Mouse (Mus musculus): ENCODE results near the gene Tshz3. TPM values are rescaled to one million over a fixed set of nuclear protein-coding genes. Genes with fewer than 3 reads are reported as not detected.

The Tshz3 gene
- total RNA-seq, 2 experiments from 2014 or later: 2.9 to 3.1 TPM

DNA sequence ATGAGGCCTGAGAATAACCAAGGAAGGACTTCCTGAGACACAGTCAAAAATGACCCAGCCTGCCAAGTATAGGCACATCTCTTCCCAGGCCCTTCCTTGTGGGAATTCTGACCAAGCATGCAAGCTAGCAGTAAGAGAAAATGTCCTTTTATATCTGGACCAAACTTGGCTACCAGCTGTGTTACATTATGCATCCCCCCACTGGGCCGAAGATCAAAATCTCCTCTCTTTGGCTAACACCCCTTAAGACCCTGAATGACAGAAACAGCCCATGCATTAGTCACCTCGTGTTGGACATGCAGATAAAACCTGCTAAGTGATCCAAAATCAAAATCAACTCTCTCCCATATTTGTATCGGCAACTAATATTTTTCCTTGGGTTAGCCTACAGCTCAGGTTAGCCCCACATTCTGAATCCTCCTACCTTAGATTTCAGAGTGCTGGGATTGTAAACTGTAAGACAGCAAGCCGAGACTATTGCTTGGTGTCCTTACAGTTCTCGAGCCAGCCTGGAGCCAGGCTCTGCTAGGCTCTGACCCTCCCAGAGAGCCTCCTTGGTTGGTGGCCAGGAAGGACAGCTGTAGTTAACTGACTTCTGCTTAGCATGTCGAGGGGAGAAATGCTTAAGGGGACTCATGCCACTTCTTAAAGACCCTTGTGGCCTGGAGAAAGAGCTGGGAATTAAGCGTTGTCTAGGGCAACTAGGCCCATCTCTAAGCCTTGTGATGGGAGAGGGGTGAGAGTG lies 8.7 kb upstream of the Tshz3 start:
- H3K27ac ChIP-seq: no peak overlapping the region
- no peak for TF ChIP-seq CTCF (IDR thresholded peaks at IDR 0.05)
- intact Hi-C loops (cut with DNase I): no loop called here
- peak; percentile 71 for DNase-seq
- no peak overlapping the region for H3K4me3 ChIP-seq

DNA sequence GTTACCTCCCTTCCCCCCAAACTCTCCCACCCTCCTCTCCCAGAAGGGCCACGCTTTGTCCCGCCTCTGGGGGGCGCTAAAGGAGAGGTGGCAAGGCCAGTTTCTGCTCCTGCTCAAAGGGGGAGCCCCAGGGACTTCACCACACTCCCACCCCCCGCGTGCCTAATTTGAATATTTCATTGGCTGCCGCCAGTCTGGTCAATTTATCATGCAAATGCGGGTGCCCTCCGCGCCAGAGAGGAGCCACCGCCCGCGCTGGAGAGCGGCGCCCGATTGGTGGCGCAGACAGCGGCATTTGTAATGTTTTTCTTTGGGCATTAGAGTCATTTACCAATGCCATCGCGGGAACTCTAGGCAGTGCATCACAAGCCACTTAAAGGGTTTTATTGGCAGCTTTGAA lies 7.4 kb upstream of the Tshz3 start:
- Histone ChIP-seq H3K27ac (peak overlapping the region; percentile 5; the same call in 1 of the 2 replicates), H3K4me3 (peak overlapping the region; percentile 66)
- DNase-seq: peak; percentile 79
- peak; percentile 84 for TF ChIP-seq CTCF (IDR thresholded peaks at IDR 0.05)
- intact Hi-C loops (cut with DNase I): loop anchor here (1.0 to 10.0 kb wide), 3 partner anchors 267 to 1046 kb away; partner anchors contain the start of gene Pdcd5

DNA sequence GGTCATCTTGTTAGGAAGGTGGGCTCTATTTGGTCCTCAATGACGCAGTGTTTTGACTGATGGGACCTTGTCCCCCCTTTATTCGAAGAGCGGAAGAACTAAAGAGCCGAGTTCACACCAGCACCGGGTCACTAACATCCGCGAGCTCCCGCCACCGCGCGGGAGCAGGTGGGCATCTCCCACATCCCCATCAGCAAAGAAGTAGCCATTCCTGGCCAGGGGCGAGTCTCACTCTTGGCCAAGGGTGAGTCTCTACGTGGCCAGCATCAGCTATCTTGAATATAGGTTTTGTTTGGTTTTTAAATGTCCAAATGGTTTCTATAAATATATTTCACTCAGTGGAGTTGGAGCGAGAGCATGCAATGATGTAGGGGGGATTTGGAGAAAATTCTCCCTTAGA lies 6.3 kb upstream of the Tshz3 start:
- Histone ChIP-seq H3K4me3 (peak overlapping the region; percentile 66), H3K27ac (peak overlapping the region; percentile 24; the same call in 1 of the 2 replicates)
- no peak for TF ChIP-seq CTCF (IDR thresholded peaks at IDR 0.05)
- intact Hi-C loops (cut with DNase I): loop anchor here (5.0 to 10.0 kb wide), 2 partner anchors 266 to 1047 kb away; partner anchors contain the start of gene Pdcd5
- no peak for DNase-seq

DNA sequence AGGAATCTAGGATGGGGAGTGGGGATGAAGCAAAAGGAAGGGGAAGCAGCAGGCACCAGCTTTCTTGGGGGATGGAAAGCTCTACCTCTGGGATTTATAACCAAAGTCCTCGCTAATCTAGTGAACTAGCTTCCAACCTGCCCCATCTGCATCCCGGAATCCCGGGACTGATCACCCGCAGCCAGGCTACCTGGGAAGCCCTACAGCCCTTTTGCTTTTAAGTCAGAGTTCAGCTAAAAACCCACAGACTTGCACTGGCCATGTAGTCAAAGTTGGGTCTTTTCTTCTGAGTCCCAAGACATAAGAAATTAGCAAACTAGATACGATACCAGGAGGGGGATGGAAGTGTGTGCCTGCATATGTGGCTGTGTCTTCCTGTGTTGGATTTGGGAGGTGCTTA lies 5.5 kb upstream of the Tshz3 start:
- intact Hi-C loops (cut with DNase I): loop anchor here (5.0 to 10.0 kb wide), 2 partner anchors 265 to 1048 kb away; partner anchors contain the start of gene Pdcd5
- Histone ChIP-seq H3K4me3 (peak overlapping the region; percentile 66), H3K27ac (peak overlapping the region; percentile 24; the same call in 1 of the 2 replicates)
- DNase-seq: no peak
- no peak for TF ChIP-seq CTCF (IDR thresholded peaks at IDR 0.05)

DNA sequence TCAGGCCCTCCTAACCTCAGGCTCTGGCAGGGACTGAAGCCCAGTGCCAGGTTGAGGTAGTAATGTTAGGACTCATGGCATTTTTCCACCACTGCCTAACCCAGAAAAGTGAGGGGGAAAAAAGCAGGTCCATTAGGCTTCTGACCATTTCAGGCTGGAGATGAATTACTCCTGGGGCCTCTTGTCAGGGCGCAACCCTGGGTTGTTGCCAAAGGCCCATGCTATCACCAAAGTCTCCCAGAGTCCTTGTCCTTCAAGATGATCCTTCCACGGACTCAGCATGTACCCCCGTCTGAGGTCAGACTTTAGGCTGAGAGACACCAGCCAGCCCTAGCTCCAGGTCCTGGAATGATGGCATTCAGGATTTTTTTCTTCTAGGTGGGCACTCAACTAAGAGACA lies 4.8 kb upstream of the Tshz3 start:
- no peak for TF ChIP-seq CTCF (IDR thresholded peaks at IDR 0.05)
- Histone ChIP-seq H3K27ac (no peak overlapping the region), H3K4me3 (no peak overlapping the region)
- intact Hi-C loops (cut with DNase I): loop anchor here (5.0 to 10.0 kb wide), 2 partner anchors 264 to 1048 kb away; partner anchors contain the start of gene Pdcd5
- DNase-seq: no peak

DNA sequence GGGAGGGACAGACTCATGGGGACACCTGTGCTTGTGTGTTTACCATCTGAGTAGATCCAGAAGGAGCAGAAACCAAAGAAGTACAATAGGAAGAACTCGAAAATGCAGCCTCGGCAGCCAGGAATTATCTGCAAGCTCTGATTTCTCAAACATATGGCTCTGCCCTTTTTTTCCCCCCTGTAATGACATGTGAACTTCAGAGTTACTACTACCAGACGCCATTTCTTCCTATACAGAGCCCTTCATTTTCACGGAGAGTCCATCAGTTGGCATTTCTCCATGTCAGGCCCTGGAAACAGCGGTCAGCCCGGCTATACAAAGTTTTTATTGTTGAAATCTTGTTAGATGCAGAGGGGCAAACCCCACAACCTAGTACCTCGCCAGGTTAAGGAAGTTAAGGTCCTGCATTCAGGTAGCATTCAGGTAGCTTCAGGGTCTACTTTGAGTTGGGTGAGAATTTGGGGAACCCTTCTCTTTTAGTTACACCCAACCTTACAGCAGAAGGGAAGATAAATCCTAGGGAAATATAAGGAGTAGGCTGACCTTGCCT lies 3.2 kb upstream of the Tshz3 start:
- Histone ChIP-seq H3K4me3 (peak overlapping the region; percentile 79), H3K27ac (no peak overlapping the region)
- no peak for DNase-seq
- TF ChIP-seq CTCF (IDR thresholded peaks at IDR 0.05): no peak
- intact Hi-C loops (cut with DNase I): loop anchor here (5.0 to 10.0 kb wide), 4 partner anchors 88 to 1050 kb away; partner anchors contain the start of gene Pdcd5

DNA sequence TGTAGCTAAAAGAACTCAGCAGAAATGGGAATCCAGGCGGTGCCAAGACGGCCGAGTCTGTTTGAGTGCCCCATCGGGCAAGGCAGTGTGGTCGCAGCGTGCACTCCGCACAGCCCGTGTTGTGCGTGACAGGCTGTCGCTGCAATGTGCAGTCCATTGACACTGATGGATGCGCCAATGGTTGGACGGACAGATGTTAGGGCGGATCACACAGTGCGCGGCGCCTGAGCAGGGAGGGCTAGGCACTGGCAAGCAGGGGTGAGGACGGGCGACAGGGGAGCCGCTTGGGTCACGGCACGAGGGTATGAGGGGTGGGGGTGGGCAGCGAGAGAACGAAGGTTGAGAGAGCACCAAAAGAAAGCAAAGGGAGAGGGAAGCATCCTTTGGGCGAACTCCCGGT lies 2.6 kb upstream of the Tshz3 start:
- intact Hi-C loops (cut with DNase I): loop anchor here (5.0 to 10.0 kb wide), 3 partner anchors 87 to 1050 kb away; partner anchors contain the start of gene Pdcd5
- peak; percentile 39 for DNase-seq
- TF ChIP-seq CTCF (IDR thresholded peaks at IDR 0.05): no peak
- H3K27ac ChIP-seq: peak overlapping the region; percentile 91
- H3K4me3 ChIP-seq: peak overlapping the region; percentile 79

DNA sequence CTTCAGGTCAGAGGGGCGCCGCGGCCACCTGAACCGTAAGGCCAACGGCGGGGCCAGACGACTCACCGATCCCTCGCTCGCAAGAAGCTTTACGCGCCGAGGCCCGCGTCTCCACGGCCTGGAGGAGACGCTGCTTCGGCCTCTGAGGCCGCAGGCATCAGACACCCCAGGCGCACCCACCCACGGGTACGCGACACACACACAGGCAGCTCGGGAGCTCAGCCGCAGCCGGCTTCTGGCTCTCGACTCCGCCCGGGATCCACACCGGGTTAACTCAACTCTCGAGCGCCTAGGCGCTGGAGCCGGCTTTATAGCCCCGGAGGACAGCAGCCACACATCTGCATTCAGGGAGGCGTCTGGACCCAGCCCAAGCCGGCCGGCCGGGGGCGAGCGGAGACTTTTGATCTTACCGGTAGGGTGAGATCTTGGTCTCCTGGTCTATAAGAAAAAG lies 2.1 kb upstream of the Tshz3 start:
- peak overlapping the region; percentile 79 for H3K4me3 ChIP-seq
- peak overlapping the region; percentile 91 for H3K27ac ChIP-seq
- DNase-seq: peak; percentile 79
- intact Hi-C loops (cut with DNase I): loop anchor here (5.0 to 10.0 kb wide), 3 partner anchors 86 to 1051 kb away; partner anchors contain the start of gene Pdcd5
- no peak for TF ChIP-seq CTCF (IDR thresholded peaks at IDR 0.05)

DNA sequence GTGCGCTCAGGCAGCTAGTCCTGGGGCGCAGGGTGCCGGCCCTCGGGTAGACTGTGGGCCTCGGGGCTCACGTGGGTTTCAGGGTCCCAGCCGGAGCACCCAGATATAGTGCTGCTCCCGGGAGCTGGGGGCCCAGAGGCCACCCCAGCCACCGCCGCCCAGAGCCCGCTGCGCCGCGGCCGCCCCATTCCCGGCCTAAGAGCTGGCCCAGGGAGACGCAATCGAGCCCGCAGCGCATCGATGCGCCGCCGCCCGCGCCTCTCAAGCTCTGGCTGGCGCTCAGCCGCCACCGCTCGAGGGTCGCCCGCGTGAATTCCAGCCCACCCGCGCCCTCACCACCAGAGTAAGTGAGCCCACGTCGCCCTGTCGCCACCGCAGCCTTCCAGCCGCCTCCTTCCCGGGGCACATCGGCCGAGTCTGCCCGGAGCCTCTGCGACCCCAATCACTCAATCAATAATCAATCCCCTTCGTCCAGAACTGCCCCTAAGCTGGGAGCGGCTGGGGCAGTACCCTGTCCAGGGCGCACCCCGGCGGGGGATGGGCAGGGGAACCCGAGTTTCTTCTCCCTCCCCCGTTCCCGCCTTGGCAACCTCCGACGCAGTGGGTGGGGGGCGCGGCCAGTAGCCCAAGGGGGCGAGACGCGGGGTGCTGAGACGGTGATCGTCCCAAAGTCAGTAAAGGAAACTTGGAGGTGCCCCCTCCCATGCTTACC lies 1.4 kb upstream of the Tshz3 start:
- intact Hi-C loops (cut with DNase I): loop anchor here (5.0 to 10.0 kb wide), 3 partner anchors 86 to 1052 kb away; partner anchors contain the start of gene Pdcd5
- Histone ChIP-seq H3K4me3 (peak overlapping the region; percentile 79), H3K27ac (peak overlapping the region; percentile 91)
- no peak for TF ChIP-seq CTCF (IDR thresholded peaks at IDR 0.05)
- peak; percentile 84 for DNase-seq

DNA sequence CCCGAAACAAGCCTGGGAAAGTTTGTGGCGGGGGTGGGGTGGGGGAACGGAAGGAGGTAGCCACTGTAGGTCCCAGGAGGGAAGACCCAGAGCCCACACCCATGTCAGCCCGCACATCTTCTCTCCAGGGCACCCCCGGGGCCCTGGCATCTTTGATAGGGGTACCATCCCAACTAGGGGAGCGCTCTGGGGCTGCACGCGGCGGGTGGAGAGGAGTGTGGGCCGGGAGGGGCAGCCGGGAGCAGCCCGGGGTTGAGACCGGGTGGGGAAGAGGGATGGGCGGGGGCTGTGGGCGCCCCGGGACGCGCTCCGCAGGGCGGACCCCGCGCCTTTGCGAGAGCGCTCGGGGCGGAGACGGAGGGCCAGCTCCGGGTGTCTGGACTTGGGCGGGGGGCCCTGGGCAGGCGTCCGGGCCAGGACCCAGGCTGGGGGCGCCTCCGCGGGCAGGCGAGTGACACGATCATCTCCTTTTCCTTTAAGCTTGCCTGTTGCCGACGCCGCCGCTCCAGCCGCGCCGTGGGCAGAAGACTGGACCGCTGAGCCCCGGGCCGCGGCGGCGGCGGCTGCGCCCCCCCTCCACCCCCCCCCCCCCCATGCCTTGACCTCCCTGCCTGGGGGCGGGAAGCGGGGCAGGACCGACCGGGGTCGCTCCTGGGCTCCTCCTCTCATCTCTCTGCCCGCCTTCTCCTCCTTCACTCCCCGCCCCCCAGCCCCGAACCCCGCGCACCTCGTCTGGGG lies 631 bp upstream of the Tshz3 start:
- no peak for TF ChIP-seq CTCF (IDR thresholded peaks at IDR 0.05)
- H3K4me3 ChIP-seq: peak overlapping the region; percentile 79
- intact Hi-C loops (cut with DNase I): loop anchor here (5.0 to 10.0 kb wide), 3 partner anchors 85 to 1052 kb away; partner anchors contain the start of gene Pdcd5
- peak overlapping the region; percentile 91 for H3K27ac ChIP-seq
- peak; percentile 87 for DNase-seq

DNA sequence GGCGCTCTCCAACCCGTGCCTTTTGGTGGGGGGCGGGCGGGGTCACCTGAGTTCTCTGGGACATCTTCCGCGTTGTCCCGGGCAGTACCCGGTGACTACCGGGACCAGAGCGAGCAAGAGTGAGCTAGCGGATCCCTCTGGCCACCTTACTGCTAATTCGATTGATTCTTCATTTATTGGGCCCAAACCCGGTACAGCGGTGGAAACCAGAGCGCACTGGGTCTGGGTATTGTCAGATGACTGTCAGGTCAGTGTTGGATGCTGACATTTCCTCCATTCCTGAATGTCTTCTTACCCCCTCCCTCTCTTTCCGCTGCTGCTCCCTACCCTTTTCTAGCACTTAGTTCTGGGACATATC lies 650 bp downstream of the Tshz3 start:
- intact Hi-C loops (cut with DNase I): loop anchor here (5.0 to 10.0 kb wide), 3 partner anchors 84 to 1054 kb away; partner anchors contain the start of gene Pdcd5
- peak overlapping the region; percentile 91 for H3K27ac ChIP-seq

More for the DNA sequence above, 650 bp downstream of the Tshz3 start:
- TF ChIP-seq CTCF (IDR thresholded peaks at IDR 0.05): no peak
- DNase-seq: no peak
- peak overlapping the region; percentile 79 for H3K4me3 ChIP-seq
